Mouse (Mus musculus) liver, postnatal 0 days (tissue): ENCODE measurements around the gene Col12a1.

ENCODE experiments used
- CTCF ChIP-seq: sonication (generic); IDR thresholded peaks from 2 replicates; pipeline ENCODE4 v1.5.1; 2016; ENCODE audit warnings: antibody characterized with exemption, low read depth
- EP300 ChIP-seq: IDR thresholded peaks from 2 replicates; pipeline ENCODE4 v1.6.1; 2016; ENCODE audit warnings: antibody characterized with exemption, low read depth, mild to moderate bottlenecking

DNA sequence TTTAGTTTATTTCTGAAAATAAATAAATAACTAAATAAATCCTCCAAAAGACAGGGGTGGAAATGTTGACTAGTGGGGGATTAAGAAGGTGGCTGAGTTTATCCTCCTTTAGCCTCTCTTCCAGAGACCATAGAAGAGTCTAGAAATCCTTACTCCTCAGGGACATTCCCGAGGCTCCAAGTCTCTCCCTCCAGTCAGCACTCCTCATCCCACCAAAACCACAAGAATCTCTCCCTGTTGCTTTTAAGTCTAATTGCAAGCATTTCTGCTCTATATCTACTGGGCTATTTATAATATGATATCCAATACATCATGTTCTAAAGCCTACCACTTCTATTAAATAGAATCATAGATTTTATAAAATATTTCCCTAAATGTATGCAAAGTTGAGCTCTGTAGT is 109.8 kb downstream of the Col12a1 start:
- TF ChIP-seq CTCF (no peak), EP300 (no peak)
